Mouse (Mus musculus) frontal cortex, adult (tissue): ENCODE measurements around the gene Gucy2d.

Experiments used
- ATAC-seq: cut with Nextera tagmentation; 2 replicates; pipeline ENCODE4 v1.9.2; 2017; ENCODE audit warnings: mild to moderate bottlenecking, moderate library complexity, mixed read lengths; ENCODE audit not compliant: low TSS enrichment

Gucy2d gene

GRCm38 (mm10) chr7:98523070-98523812 lies 83.0 kb downstream of the Gucy2d start:
- no peak for ATAC-seq

GRCm38 (mm10) chr7:98523813-98524361 lies 83.7 kb downstream of the Gucy2d start:
- no peak for ATAC-seq

GRCm38 (mm10) chr7:98524401-98524800 lies 84.2 kb downstream of the Gucy2d start:
- no peak for ATAC-seq

GRCm38 (mm10) chr7:98524869-98525699 lies 84.9 kb downstream of the Gucy2d start:
- ATAC-seq: no peak
